Mouse (Mus musculus): Measurements from ENCODE around the gene Palm2.

The Palm2 gene

GRCm38 (mm10) chr4:57703574-57704470, 269.8 kb downstream of the Palm2 start:
- no peak for DNase-seq (ENCODE audit: low spot score in 2 of 2)

- DNase-seq (ENCODE audit: low spot score in 2 of 2), result no peak
These were observed 270.5 kb downstream of the Palm2 start for GRCm38 (mm10) chr4:57704575-57704974.

GRCm38 (mm10) chr4:57715849-57716248, 281.8 kb downstream of the Palm2 start:
- no peak for DNase-seq (ENCODE audit: low spot score in 2 of 2)

- DNase-seq (ENCODE audit: low spot score in 2 of 2), result no peak
These were observed 282.7 kb downstream of the Palm2 start for GRCm38 (mm10) chr4:57716735-57717134.

GRCm38 (mm10) chr4:57717354-57717753, 283.3 kb downstream of the Palm2 start, which contains the start of gene Akap2:
Gene Akap2, plus strand, starts transcription at chr4:57717657.
- no peak for DNase-seq (ENCODE audit: low spot score in 2 of 2)

GRCm38 (mm10) chr4:57719370-57719769, 285.3 kb downstream of the Palm2 start:
- DNase-seq (ENCODE audit: low spot score in 2 of 2), result no peak

GRCm38 (mm10) chr4:57720869-57721361, 286.9 kb downstream of the Palm2 start:
- DNase-seq (ENCODE audit: low spot score in 2 of 2), result no peak

GRCm38 (mm10) chr4:57722296-57722695, 288.2 kb downstream of the Palm2 start:
- no peak for DNase-seq (ENCODE audit: low spot score in 2 of 2)

- no peak for DNase-seq (ENCODE audit: low spot score in 2 of 2)
These were observed 289.6 kb downstream of the Palm2 start for GRCm38 (mm10) chr4:57723659-57724058.

GRCm38 (mm10) chr4:57725569-57725968, 291.5 kb downstream of the Palm2 start:
- DNase-seq (ENCODE audit: low spot score in 2 of 2), result no peak

- DNase-seq (ENCODE audit: low spot score in 2 of 2), result no peak
These were observed 294.6 kb downstream of the Palm2 start for GRCm38 (mm10) chr4:57728611-57729183.

GRCm38 (mm10) chr4:57730047-57730446, 296.0 kb downstream of the Palm2 start:
- DNase-seq (ENCODE audit: low spot score in 2 of 2), result no peak

GRCm38 (mm10) chr4:57730801-57731598, 297.0 kb downstream of the Palm2 start:
- no peak for DNase-seq (ENCODE audit: low spot score in 2 of 2)

GRCm38 (mm10) chr4:57732351-57732750, 298.3 kb downstream of the Palm2 start:
- DNase-seq (ENCODE audit: low spot score in 2 of 2), result no peak

GRCm38 (mm10) chr4:57733445-57733844, 299.4 kb downstream of the Palm2 start:
- DNase-seq (ENCODE audit: low spot score in 2 of 2), result no peak

- DNase-seq (ENCODE audit: low spot score in 2 of 2), result no peak
These were observed 301.4 kb downstream of the Palm2 start for GRCm38 (mm10) chr4:57735426-57735825.

GRCm38 (mm10) chr4:57738856-57739552, 305.0 kb downstream of the Palm2 start:
- DNase-seq (ENCODE audit: low spot score in 2 of 2), result no peak

GRCm38 (mm10) chr4:57743325-57743929, 309.4 kb downstream of the Palm2 start:
- DNase-seq (ENCODE audit: low spot score in 2 of 2), result no peak

- no peak for DNase-seq (ENCODE audit: low spot score in 2 of 2)
These were observed 316.6 kb downstream of the Palm2 start for GRCm38 (mm10) chr4:57750651-57751050.

GRCm38 (mm10) chr4:57751054-57751453, 317.0 kb downstream of the Palm2 start:
- no peak for DNase-seq (ENCODE audit: low spot score in 2 of 2)

GRCm38 (mm10) chr4:57751566-57751965, 317.5 kb downstream of the Palm2 start:
- no peak for DNase-seq (ENCODE audit: low spot score in 2 of 2)
